8 mouse cellular contexts compared by ENCODE assay signal in the genomic region with DNA sequence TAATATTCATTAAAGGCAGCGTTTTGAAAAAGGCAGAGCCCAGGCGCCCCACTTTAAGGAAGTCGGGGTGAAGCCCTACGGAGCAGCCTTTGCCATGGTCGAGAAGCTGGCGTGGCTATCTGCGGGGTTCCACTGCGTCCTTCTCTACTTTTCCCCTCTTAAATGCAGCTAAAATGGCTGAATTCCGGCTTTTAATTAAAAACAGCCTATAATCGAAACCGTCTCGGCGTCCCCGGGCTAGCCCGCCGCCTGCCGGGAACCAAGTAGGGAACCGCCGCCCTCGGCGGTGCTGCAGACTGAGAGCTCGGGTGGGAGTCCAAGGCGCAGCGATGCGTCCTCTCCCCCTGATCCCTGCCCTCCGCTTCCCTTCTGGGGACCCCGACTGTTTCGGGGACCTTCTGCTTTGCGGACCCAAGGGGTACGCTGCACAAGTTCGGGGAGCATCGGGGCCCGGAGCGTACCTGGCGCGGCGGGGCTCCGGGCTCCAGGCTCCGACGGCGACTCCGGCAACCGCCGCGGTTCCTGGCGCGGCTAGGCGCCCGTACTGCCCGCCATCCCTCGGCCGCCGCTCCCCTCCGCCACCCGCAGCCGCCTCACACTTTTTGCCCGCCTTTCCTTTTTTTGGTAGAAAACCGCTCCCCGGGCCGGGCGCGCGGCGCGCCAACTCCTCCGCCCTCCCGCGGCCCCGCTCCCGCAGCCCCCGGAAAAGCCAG. TPM values are rescaled to one million over a fixed set of nuclear protein-coding genes. Genes with fewer than 3 reads are reported as not detected.
DNase-seq lines count a peak whose midpoint lies in the region; ATAC-seq and TF ChIP-seq lines count a peak whose summit lies in the region.

No protein-coding gene starts in this region.

- peaks cover 29% of the 10 kb centered on the region for H3K4me1 ChIP-seq in forebrain, embryonic 10.5 days
- peaks cover 11% of the 10 kb centered on the region for H3K4me1 ChIP-seq in heart, postnatal 0 days (ENCODE audit: control insufficient read depth, insufficient read depth)
- H3K4me1 ChIP-seq in liver, postnatal 0 days (ENCODE audit: insufficient read depth) = peaks cover 22% of the 10 kb centered on the region

- H3K36me3 ChIP-seq in forebrain, embryonic 10.5 days (replicated peaks) = peaks cover 33% of the 10 kb centered on the region
- H3K36me3 ChIP-seq in heart, postnatal 0 days (replicated peaks; ENCODE audit: control insufficient read depth, insufficient read depth, low read length) = no peaks in the 10 kb centered on the region
- no peaks in the 10 kb centered on the region for H3K36me3 ChIP-seq in liver, postnatal 0 days (replicated peaks; ENCODE audit: insufficient read depth, low read length)

- DNase-seq in B cell, adult 2 months = peak; percentile 69 to 73
- peak; percentile 87 for DNase-seq in adrenal gland, adult 2 months
- peak; percentile 78 for DNase-seq in forebrain, embryonic 10.5 days (ENCODE audit: extremely low spot score, low spot score)
- DNase-seq in heart, postnatal 0 days (ENCODE audit: low spot score) = no peak
- DNase-seq in kidney, postnatal 36 days = peak; percentile 48 to 76
- DNase-seq in liver, postnatal 0 days = peak; percentile 60
- peak; percentile 71 for DNase-seq in ovary, postnatal 14 days (ENCODE audit: low spot score)
- peak; percentile 33 for DNase-seq in urinary bladder, postnatal 10 days (ENCODE audit: low spot score)

- peak overlapping the region; percentile 100 for H3K27ac ChIP-seq in forebrain, embryonic 10.5 days
- peak overlapping the region; percentile 99 for H3K27ac ChIP-seq in heart, postnatal 0 days (ENCODE audit: low read depth)
- H3K27ac ChIP-seq in liver, postnatal 0 days (ENCODE audit: low read depth) = peak overlapping the region; percentile 99

- H3K9ac ChIP-seq in heart, postnatal 0 days (replicated peaks; ENCODE audit: low read depth, low read length) = peak overlapping the region; percentile 98
- H3K9ac ChIP-seq in liver, postnatal 0 days (replicated peaks) = peak overlapping the region; percentile 89

- TF ChIP-seq EP300 in heart, postnatal 0 days (IDR thresholded peaks at IDR 0.05; ENCODE audit: low read depth) = 0 out of 2 replicates have a peak, but pooled peaks have one; percentile 25
- TF ChIP-seq EP300 in liver, postnatal 0 days (IDR thresholded peaks at IDR 0.05; ENCODE audit: low read depth) = no peak

- peak overlapping the region; percentile 100 for H3K4me3 ChIP-seq in forebrain, embryonic 10.5 days
- H3K4me3 ChIP-seq in heart, postnatal 0 days (ENCODE audit: low read depth, low read length) = peak overlapping the region; percentile 88
- peak overlapping the region; percentile 78 for H3K4me3 ChIP-seq in liver, postnatal 0 days (ENCODE audit: low read depth, low read length)

- ATAC-seq in heart, postnatal 0 days (ENCODE audit: insufficient read depth, low read depth) = no peak
- ATAC-seq in liver, postnatal 0 days = 0 out of 2 replicates have a peak, but pooled peaks have one; percentile 2

- peak overlapping the region; percentile 92 for H3K4me2 ChIP-seq in heart, postnatal 0 days (ENCODE audit: low read depth, low read length)
- H3K4me2 ChIP-seq in liver, postnatal 0 days (ENCODE audit: low read depth, low read length) = peak overlapping the region; percentile 76

- H3K27me3 ChIP-seq in forebrain, embryonic 10.5 days (ENCODE audit: poor library complexity, severe bottlenecking) = 0 out of 2 replicates have a peak, but pooled peaks cover 4% of the 10 kb centered on the region
- no peaks in the 10 kb centered on the region for H3K27me3 ChIP-seq in heart, postnatal 0 days (ENCODE audit: control insufficient read depth, insufficient read depth, low read length)
- peaks cover 74% of the 10 kb centered on the region for H3K27me3 ChIP-seq in liver, postnatal 0 days (ENCODE audit: insufficient read depth, low read length)

- no peak for TF ChIP-seq CTCF in heart, postnatal 0 days (IDR thresholded peaks at IDR 0.05; ENCODE audit: low read depth)
- 0 out of 2 replicates have a peak, but pooled peaks have one; percentile 30 for TF ChIP-seq CTCF in liver, postnatal 0 days (IDR thresholded peaks at IDR 0.05; ENCODE audit: low read depth)

- under 1% methylated on average over 71 of the region's 71 CpGs for WGBS in forebrain, embryonic 10.5 days
- WGBS in heart, postnatal 0 days = under 1% methylated on average over 50 of the region's 71 CpGs
- under 1% methylated on average over 61 of the region's 71 CpGs for WGBS in liver, postnatal 0 days (ENCODE audit: insufficient replicate concordance)

- no peaks in the 10 kb centered on the region for H3K9me3 ChIP-seq in forebrain, embryonic 10.5 days
- no peaks in the 10 kb centered on the region for H3K9me3 ChIP-seq in heart, postnatal 0 days (replicated peaks; ENCODE audit: control insufficient read depth, low read length)
- no peaks in the 10 kb centered on the region for H3K9me3 ChIP-seq in liver, postnatal 0 days (ENCODE audit: low read length)

RNA-seq across cellular contexts. Expression of gene Tnrc18, which starts 0.5 kb away (rescaled TPM):
- total RNA-seq in adrenal gland, adult 2 months (2021) = 10 to 100 TPM; 58.6 to 72.1 TPM
- 91.5 and 110 TPM in 2 replicates for polyA plus RNA-seq in adrenal gland, adult 2 months (2012; rRNA removed)
- 21.5 and 22.7 TPM in 2 replicates for polyA plus RNA-seq in forebrain, embryonic 10.5 days (2016; fragmentation: Nextera tagmentation; extraction: Ambion mirVana)
- total RNA-seq in heart, postnatal 0 days (2014; rRNA removed; ENCODE audit: low replicate concordance) = 69.3 and 79.0 TPM in 2 replicates
- 10.4 TPM in 2 replicates for polyA plus RNA-seq in heart, postnatal 0 days (2015; fragmentation: Nextera tagmentation; extraction: Ambion mirVana)
- 2.9 and 4.0 TPM in 2 replicates for polyA plus RNA-seq in liver, postnatal 0 days (2015; fragmentation: Nextera tagmentation; extraction: Ambion mirVana)
